Mouse (Mus musculus) hindbrain, embryonic 10.5 days (tissue): ENCODE results near the gene Tmem79. TPM values are rescaled to one million over a fixed set of nuclear protein-coding genes. Genes with fewer than 3 reads are reported as not detected.
A peak's percentile ranks its signal among the peaks of the same experiment; 100 is the strongest.
"Not testable (repeated sequence)": the region's sequence is repeated elsewhere in the genome, so short reads cannot be mapped to it uniquely, and the experiment has no call there.

Source experiments
- DNase-seq: peaks from one replicate; pipeline ENCODE4 v3.0.0-alpha.2; 2017; ENCODE audit warnings: low spot score
- H3K27ac ChIP-seq: fragments of 300-500 bp; sonication (generic); 2 replicates; pipeline ENCODE4 v1.5.1; 2016; ENCODE audit warnings: mild to moderate bottlenecking, moderate library complexity
- H3K27me3 ChIP-seq: fragments of 300-500 bp; sonication (generic); 2 replicates; pipeline ENCODE4 v1.6.1; 2016; ENCODE audit warnings: mild to moderate bottlenecking; ENCODE audit not compliant: poor library complexity, insufficient read depth, severe bottlenecking
- H3K36me3 ChIP-seq: fragments of 300-500 bp; sonication (generic); 2 replicates; pipeline ENCODE4 v1.6.1; 2016; ENCODE audit warnings: mild to moderate bottlenecking, moderate library complexity
- H3K4me1 ChIP-seq: fragments of 300-500 bp; sonication (generic); replicated peaks from 2 replicates; pipeline ENCODE4 v1.6.1; 2016; ENCODE audit warnings: mild to moderate bottlenecking
- H3K4me3 ChIP-seq: fragments of 300-500 bp; sonication (generic); 2 replicates; pipeline ENCODE4 v1.5.1; 2016; ENCODE audit warnings: mild to moderate bottlenecking, moderate library complexity
- H3K9me3 ChIP-seq: fragments of 300-500 bp; sonication (generic); 2 replicates; pipeline ENCODE4 v1.6.1; 2016; ENCODE audit warnings: mild to moderate bottlenecking, moderate library complexity
- WGBS: fragments of 180-500 bp; shearing (Covaris S2); methylation state at CpG from one replicate; pipeline ENCODE4 v1.1.7; 2016; 5-methylcytosine and 5-hydroxymethylcytosine counted together
- polyA plus RNA-seq: library from polyadenylated mRNA; unstranded; fragments of >200 nt; fragmentation: Nextera tagmentation; extraction: Ambion mirVana; gene quantifications from 2 replicates; pipeline ENCODE4 v1.2.1, GENCODE M21; 2016

The Tmem79 gene
- polyA plus RNA-seq, 1 experiment from 2014 or later = 1.5 TPM

- Histone ChIP-seq H3K27ac (no peak overlapping the region), H3K27me3 (no peaks in the 10 kb centered on the region), H3K4me1 (peaks cover 9% of the 10 kb centered on the region), H3K4me3 (no peak overlapping the region), H3K9me3 (no peaks in the 10 kb centered on the region), H3K36me3 (peaks cover 2% of the 10 kb centered on the region; the same call in 1 of the 2 replicates)
- WGBS = 67% methylated on average over 4 of the region's 4 CpGs
- peak; percentile 15 for DNase-seq
These were observed 44.0 kb downstream of the Tmem79 start for GRCm38 (mm10) chr3:88291970-88292369.

- H3K9me3 ChIP-seq, H3K27ac ChIP-seq, H3K27me3 ChIP-seq, H3K4me3 ChIP-seq, H3K4me1 ChIP-seq, DNase-seq: not testable (repeated sequence)
- 89% methylated on average over 10 of the region's 10 CpGs for WGBS
- peaks cover 13% of the 10 kb centered on the region for H3K36me3 ChIP-seq
These were observed 47.7 kb downstream of the Tmem79 start for GRCm38 (mm10) chr3:88288133-88288713.

- 96% methylated on average over 4 of the region's 4 CpGs for WGBS
- Histone ChIP-seq H3K27me3 (no peaks in the 10 kb centered on the region), H3K9me3 (no peaks in the 10 kb centered on the region), H3K27ac (no peak within 1 kb of the TSS), H3K36me3 (peaks cover 13% of the 10 kb centered on the region), H3K4me1 (no peaks in the 10 kb centered on the region), H3K4me3 (no peak within 1 kb of the TSS)
- no peak for DNase-seq
These were observed 48.8 kb downstream of the Tmem79 start, which contains the start of gene Gm38392 for GRCm38 (mm10) chr3:88287110-88287509. Gene Gm38392 (minus strand): TSS chr3:88287210.

GRCm38 (mm10) chr3:88285565-88285895, 50.4 kb downstream of the Tmem79 start:
- not testable (repeated sequence) for H3K9me3 ChIP-seq, H3K27ac ChIP-seq, DNase-seq, H3K4me3 ChIP-seq, H3K27me3 ChIP-seq, H3K4me1 ChIP-seq
- peaks cover 13% of the 10 kb centered on the region for H3K36me3 ChIP-seq
- WGBS = 79% methylated on average over 2 of the region's 2 CpGs

GRCm38 (mm10) chr3:88284815-88285564, 51.0 kb downstream of the Tmem79 start:
- WGBS = 95% methylated on average over 14 of the region's 14 CpGs
- not testable (repeated sequence) for H3K27ac ChIP-seq, H3K4me1 ChIP-seq, H3K9me3 ChIP-seq, H3K4me3 ChIP-seq, DNase-seq, H3K27me3 ChIP-seq
- peaks cover 13% of the 10 kb centered on the region for H3K36me3 ChIP-seq

- H3K4me1 ChIP-seq, H3K9me3 ChIP-seq, H3K4me3 ChIP-seq, H3K27me3 ChIP-seq, DNase-seq, H3K36me3 ChIP-seq, H3K27ac ChIP-seq: not testable (repeated sequence)
- WGBS = 67% methylated on average over 11 of the region's 11 CpGs
These were observed 54.6 kb downstream of the Tmem79 start for GRCm38 (mm10) chr3:88281141-88281916.

GRCm38 (mm10) chr3:88280035-88280434, 55.9 kb downstream of the Tmem79 start:
- Histone ChIP-seq H3K36me3 (no peaks in the 10 kb centered on the region), H3K9me3 (no peaks in the 10 kb centered on the region), H3K27ac (no peak overlapping the region), H3K4me1 (no peaks in the 10 kb centered on the region), H3K27me3 (no peaks in the 10 kb centered on the region), H3K4me3 (no peak overlapping the region)
- DNase-seq = no peak
- 93% methylated on average over 2 of the region's 2 CpGs for WGBS

Other genes with a start within 250 kb of the Tmem79 start
- 10.2 and 15.1 TPM in 2 replicates for gene Mef2d, start 193.8 kb downstream of the Tmem79 start, polyA plus RNA-seq
- not detected in 2 replicates for gene Rhbg, start 81.4 kb downstream of the Tmem79 start, polyA plus RNA-seq
- gene Gm38392, start 48.9 kb downstream of the Tmem79 start, polyA plus RNA-seq = not detected in 2 replicates
- gene Tsacc, start 39.1 kb downstream of the Tmem79 start, polyA plus RNA-seq = 14.4 and 15.4 TPM in 2 replicates
- 755 and 805 TPM in 2 replicates for gene Cct3, start 39.0 kb downstream of the Tmem79 start, polyA plus RNA-seq
- 150 and 157 TPM in 2 replicates for gene Glmp, start 11.1 kb downstream of the Tmem79 start, polyA plus RNA-seq
- gene Smg5, start 112 bp upstream of the Tmem79 start, polyA plus RNA-seq = 84.1 and 87.8 TPM in 2 replicates
- 0.86 and 1.4 TPM in 2 replicates for gene Paqr6, start 28.4 kb upstream of the Tmem79 start, polyA plus RNA-seq
- gene Bglap3, start 36.6 kb upstream of the Tmem79 start, polyA plus RNA-seq = 0.12 TPM in 1 of 2 replicates, not detected in the other
- gene Bglap2, start 42.6 kb upstream of the Tmem79 start, polyA plus RNA-seq = not detected in 2 replicates
- gene Bglap, start 48.3 kb upstream of the Tmem79 start, polyA plus RNA-seq = not detected in 2 replicates
- gene Pmf1, start 74.2 kb upstream of the Tmem79 start, polyA plus RNA-seq = 157 and 167 TPM in 2 replicates
- gene Slc25a44, start 89.0 kb upstream of the Tmem79 start, polyA plus RNA-seq = 19.2 and 20.3 TPM in 2 replicates
- gene Sema4a, start 125.0 kb upstream of the Tmem79 start, polyA plus RNA-seq = 3.8 and 8.6 TPM in 2 replicates
- 13.4 and 24.0 TPM in 2 replicates for gene Lmna, start 173.8 kb upstream of the Tmem79 start, polyA plus RNA-seq
- gene Mex3a, start 196.2 kb upstream of the Tmem79 start, polyA plus RNA-seq = 30.7 and 31.0 TPM in 2 replicates
- 2.1 and 2.9 TPM in 2 replicates for gene Rab25, start 212.2 kb upstream of the Tmem79 start, polyA plus RNA-seq
- gene Lamtor2, start 216.9 kb upstream of the Tmem79 start, polyA plus RNA-seq = 173 and 180 TPM in 2 replicates
- 69.0 and 72.5 TPM in 2 replicates for gene Ubqln4, start 217.6 kb upstream of the Tmem79 start, polyA plus RNA-seq
- gene Ssr2, start 239.7 kb upstream of the Tmem79 start, polyA plus RNA-seq = 207 and 220 TPM in 2 replicates